Mouse (Mus musculus) gastrocnemius, postnatal 10 days (tissue): ENCODE data around the gene Adcy3. TPM values are rescaled to one million over a fixed set of nuclear protein-coding genes. Genes with fewer than 3 reads are reported as not detected.

Experiments
- DNase-seq: peaks from one replicate; pipeline ENCODE4 v3.0.0; 2021; ENCODE audit warnings: mixed read lengths
- long read RNA-seq, 2 experiments: library from polyadenylated mRNA; stranded (forward); transcript quantifications; one replicate each; pipeline ENCODE4 v2.0.0; 2021
- total RNA-seq, 2 experiments: library from RNA; stranded (reverse); gene quantifications; 2 replicates each; pipeline ENCODE4 v1.2.3; 2021

Adcy3 gene
- total RNA-seq, result 1 to 10 TPM; 4.1 to 8.5 TPM
- long read RNA-seq, experiment 1, partial matches to known transcripts, result 2 of 17 reads
- long read RNA-seq, experiment 1, other reads (novel, unspliced or antisense), result 15 of 17 reads
- long read RNA-seq, experiment 2, full-length matches to known transcripts, result 2 of 13 reads
- long read RNA-seq, experiment 2, partial matches to known transcripts, result 1 of 13 reads
- long read RNA-seq, experiment 2, other reads (novel, unspliced or antisense), result 10 of 13 reads

DNA sequence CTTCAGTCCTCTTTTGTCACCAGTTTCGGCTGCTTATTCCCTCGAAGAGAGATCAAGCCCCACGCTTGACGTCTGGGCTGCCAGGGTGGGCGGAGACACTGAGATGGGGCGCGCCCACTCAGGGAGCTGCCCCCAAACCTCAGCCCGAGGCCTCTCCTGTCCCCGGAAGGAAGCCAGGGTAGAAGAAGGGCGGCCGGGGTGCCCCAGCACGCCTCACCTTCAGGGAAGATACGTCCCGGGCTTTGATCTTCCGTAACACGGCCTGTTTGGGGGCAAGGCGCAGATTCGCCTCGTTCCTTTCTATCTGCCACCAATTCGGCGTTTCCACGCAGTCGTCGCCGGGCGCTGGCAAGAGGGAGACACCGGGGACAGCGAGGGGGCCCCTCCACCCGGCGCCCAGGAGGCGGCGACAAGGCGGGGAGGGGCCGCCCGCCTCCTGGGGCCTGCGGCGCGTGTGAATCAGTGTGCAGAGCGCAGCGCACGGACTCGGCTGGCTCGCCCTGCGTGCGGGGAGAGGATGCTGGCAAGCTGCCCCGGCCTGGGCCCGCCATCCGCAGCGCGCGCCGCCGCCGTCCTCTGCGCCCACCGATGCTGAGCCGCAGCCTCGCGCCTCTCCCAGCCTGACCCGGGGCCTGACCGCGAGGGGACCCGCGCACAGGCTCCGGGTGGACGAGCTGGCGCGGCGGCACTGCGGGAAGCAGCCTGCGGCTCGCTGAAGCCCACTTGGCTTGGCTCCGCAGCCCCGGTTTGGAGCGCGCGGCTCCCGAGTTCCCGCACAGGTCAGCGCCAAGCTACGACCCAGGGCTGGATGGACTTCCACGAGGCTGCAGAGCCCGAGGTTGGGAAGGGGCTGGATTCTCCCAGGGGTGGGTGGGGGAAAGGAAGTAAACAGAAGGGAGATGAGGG is at the start of gene Adcy3:
Adcy3 (plus strand) TSS at position 163 of the 906 bp plus-strand sequence.
- peak; percentile 73 for DNase-seq

DNA sequence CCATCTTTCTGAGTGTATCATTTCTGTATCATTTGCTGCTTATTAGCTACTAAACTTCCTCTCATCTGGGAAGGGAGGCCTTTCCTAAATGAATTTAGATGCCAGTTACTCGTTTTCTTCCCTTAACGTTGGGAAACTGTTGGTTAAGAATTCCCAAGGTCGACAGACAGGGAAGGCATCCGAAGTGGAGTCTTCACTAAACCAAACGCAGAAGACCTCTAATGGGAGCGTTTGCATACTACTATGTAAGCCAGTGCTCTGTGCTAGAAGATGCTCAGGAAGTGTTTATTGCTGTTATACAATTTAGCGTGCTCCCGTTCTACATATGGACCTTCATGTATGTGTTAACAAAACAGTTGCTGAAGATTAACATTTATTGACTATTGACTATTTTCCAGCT is 49.5 kb upstream of the Adcy3 start:
- no peak for DNase-seq

- peak; percentile 80 for DNase-seq
Measured at GRCm38 (mm10) chr12:4107383-4107782, 25.5 kb upstream of the Adcy3 start.

- no peak for DNase-seq
Measured at GRCm38 (mm10) chr12:4116132-4116531, 16.8 kb upstream of the Adcy3 start.

DNA sequence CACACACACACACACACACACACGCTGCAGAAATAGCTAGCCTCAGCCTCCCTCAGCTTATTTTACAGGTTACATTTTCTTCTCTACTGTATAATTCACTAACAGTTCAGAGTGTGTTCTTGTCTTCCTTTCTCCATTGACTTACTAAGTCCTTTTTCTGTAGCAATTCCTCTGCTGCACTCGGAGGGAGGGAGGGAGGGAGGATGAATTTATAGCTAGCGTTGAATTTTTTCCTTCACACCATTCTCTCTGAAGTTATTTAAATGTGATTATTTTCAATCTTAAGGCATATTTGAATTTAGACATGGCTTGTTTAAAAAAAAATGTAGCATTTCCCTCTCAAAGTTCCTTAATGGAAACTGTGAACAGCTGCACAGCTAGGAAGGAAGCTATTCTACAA is 15.8 kb upstream of the Adcy3 start:
- DNase-seq, result no peak

- no peak for DNase-seq
Measured at GRCm38 (mm10) chr12:4117579-4117978, 15.3 kb upstream of the Adcy3 start.

DNA sequence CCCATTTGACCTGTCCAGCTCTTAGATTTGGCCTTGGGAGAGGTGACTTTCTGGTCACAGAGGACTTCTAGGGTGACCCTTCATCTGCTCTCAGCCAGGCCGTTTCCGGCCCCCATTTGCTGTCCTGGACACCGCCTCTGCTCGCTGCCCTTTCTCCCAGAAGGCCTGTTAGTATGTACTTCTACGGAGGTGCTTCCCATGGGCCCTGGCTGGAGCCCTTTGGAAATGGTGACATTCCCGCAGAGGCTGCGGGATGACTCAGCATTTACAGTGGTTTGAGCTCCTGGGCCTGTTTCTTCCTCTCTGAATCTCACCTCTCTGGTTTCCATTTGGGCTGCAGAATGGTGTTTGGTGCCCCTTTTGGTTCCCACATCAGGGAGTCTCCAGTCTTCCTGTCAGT is 5.6 kb upstream of the Adcy3 start:
- DNase-seq, result no peak

DNA sequence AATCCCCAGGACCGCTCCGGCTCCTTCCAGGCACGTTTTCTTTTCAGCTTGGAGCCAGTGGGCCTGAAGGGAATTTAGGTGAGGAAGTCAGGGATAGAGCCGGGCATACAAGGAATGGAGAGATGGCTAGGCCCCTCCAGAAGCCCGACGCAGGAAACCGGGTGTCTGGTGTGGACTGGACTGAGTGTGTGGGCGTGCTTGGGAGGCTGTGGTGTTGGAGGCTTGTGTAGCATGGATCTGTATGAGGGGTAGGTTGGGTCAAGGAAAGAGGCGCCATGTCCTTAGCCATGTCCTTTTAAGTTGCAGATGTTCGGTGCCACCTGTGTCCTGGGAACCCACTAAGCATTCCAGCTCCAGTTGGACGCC is 927 bp downstream of the Adcy3 start:
- no peak for DNase-seq

DNA sequence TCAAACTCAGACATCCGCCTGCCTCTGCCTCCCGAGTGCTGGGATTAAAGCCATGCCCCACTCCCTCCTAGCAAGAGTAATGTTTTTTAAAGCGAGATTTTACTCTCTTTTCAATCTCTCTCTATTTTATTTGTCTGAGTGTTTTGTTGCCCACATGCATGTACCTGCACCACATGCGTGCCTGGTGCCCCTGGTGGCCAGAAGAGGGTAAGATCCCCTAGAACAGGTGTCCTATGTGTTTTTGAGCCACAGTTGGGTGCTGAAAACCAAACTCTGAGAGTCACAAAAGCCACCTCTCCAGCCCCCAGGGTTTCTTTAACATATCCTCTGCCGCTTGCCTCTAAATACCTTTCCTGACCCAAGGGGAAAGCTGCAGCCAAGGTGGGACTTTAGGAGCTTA is 10.3 kb downstream of the Adcy3 start:
- no peak for DNase-seq

GRCm38 (mm10) chr12:4150936-4151335 is 18.0 kb downstream of the Adcy3 start:
- DNase-seq, result no peak

DNA sequence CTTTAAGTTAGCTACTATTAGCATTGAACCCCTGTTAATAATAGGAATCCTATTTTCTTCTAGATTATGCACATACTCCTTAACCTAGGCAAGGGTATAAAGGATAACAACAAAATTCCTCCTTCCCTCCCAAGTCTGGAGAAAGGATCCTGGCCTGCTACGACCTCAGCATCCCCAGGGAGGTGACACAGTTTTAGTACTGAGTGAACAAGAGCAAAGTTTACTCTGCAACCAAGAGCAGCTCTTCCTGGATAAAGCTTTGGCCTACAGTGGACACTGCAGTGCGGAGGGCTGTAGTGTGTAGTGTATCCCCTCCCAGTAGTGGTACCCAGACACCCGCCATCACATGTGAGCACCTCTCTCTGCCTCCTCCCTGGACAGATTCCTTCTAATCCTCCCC is 19.1 kb downstream of the Adcy3 start:
- DNase-seq, result no peak

DNA sequence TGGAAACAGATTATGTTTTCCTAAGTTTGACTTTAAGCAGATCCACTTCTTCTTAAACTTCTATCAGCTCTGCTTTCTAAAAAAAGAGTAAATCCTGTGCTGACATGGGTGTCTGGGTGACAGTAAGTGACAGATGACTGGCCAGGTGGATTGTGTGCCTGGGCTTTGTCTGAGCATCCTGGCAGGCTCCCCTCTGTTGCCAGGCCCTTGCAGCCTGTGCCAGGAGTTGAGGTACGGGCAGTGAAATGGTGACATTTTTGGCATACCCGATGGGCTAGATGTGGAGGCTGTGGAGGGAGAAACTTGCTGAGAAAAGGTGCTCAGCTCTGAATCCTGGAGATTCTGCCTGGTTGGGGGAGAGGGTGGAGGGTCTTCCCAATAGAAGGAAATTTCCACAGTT is 24.6 kb downstream of the Adcy3 start:
- no peak for DNase-seq

- DNase-seq, result no peak
Measured at GRCm38 (mm10) chr12:4158179-4158578, 25.3 kb downstream of the Adcy3 start.

DNA sequence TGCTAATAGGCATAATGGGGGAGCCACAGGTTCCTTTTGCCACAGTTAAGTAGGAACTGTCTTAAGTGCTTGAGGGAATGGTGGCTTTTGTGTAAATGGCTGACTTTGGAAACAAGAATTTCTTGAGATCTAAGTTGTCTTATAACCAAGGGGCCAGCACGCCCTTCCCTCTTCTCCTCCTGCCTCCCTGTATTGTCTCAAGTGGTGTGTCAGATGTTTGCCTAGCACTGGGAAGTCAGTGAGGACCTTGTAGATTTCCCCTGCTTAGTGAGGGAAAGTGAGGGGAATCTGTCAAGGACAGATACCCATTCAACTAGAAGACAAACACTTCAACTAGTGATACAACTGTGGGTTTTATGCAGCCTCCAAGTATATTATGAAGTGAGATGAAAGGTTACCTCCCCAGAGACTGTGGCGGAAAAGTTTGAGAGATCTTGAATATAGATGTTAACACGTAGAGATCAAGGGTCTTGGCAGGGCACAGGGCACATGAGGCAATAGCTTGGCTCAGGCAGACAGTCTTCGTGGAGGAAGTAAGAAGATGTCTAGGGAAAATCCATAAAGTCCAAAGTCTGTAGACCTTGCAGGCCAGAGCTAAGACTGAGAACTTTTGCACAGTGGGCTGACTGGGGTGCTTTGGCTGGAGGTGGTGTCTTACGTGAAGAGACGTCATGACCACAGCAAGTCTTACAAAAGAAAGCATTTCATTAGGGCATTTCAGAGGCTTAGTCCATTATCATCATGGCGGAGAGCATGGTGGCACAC is 26.1 kb downstream of the Adcy3 start:
- DNase-seq, result no peak

GRCm38 (mm10) chr12:4160322-4160721 is 27.4 kb downstream of the Adcy3 start:
- DNase-seq, result no peak

GRCm38 (mm10) chr12:4162886-4163285 is 30.0 kb downstream of the Adcy3 start:
- DNase-seq, result no peak

- no peak for DNase-seq
Measured at GRCm38 (mm10) chr12:4166970-4167369, 34.1 kb downstream of the Adcy3 start.

- no peak for DNase-seq
Measured at GRCm38 (mm10) chr12:4169058-4169457, 36.2 kb downstream of the Adcy3 start.

DNA sequence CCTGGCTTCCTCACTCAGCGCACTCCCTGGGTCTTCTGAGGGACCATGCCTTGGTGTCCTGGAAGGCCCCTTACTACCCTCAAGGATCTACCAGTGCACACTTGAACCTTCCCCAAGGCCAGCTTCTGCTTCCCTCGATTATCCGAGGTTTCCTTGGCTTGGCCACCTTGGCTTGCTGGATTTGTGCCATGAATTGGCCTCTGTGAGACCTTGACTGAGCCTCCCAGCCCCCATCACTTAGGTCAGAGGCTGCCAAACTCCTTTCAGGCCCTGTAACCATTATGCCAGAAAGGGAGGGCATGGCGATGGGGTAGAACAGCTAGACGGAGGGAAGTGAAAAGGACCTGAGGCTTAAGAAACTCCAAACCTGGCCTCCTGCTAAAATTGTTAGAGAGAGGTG is 36.7 kb downstream of the Adcy3 start:
- DNase-seq, result no peak

- no peak for DNase-seq
Measured at GRCm38 (mm10) chr12:4173108-4173790, 40.3 kb downstream of the Adcy3 start.

GRCm38 (mm10) chr12:4178839-4179238 is 45.9 kb downstream of the Adcy3 start:
- DNase-seq, result no peak

GRCm38 (mm10) chr12:4179671-4180233 is 46.8 kb downstream of the Adcy3 start:
- DNase-seq, result no peak
